In genomic region chr2:13385542-13386345, GRCm38 (mm10) we compare ENCODE assay signal across 7 mouse cellular contexts.
DNase-seq lines count a peak whose midpoint lies in the region; TF ChIP-seq lines count a peak whose summit lies in the region.

No protein-coding gene starts in this region.

- no peaks in the 10 kb centered on the region for H3K27me3 ChIP-seq in hindbrain, embryonic 10.5 days (ENCODE audit: insufficient read depth, poor library complexity, severe bottlenecking)

- no peaks in the 10 kb centered on the region for H3K36me3 ChIP-seq in hindbrain, embryonic 10.5 days

- H3K27ac ChIP-seq in hindbrain, embryonic 10.5 days = peak overlapping the region; percentile 91
- H3K27ac ChIP-seq in left cerebral cortex, adult 2 months = no peak overlapping the region; the same call in 1 of the 2 replicates

- peaks cover 21% of the 10 kb centered on the region for H3K4me1 ChIP-seq in hindbrain, embryonic 10.5 days (replicated peaks)

- intact Hi-C loops in left cerebral cortex, adult 2 months (cut with DNase I) = no loop called here

- no peak for TF ChIP-seq CTCF in left cerebral cortex, adult 2 months (IDR thresholded peaks at IDR 0.05)

- H3K9me3 ChIP-seq in hindbrain, embryonic 10.5 days = no peaks in the 10 kb centered on the region

- DNase-seq in 3134 (ENCODE audit: extremely low read depth, insufficient read length, low spot score) (peak; percentile 69), NIH3T3 (ENCODE audit: low read depth) (peak; percentile 78)
- peak; percentile 14 for DNase-seq in hindbrain, embryonic 10.5 days (ENCODE audit: low spot score)
- DNase-seq in lung, postnatal 10 days = peak; percentile 51
- no peak for DNase-seq in right cerebral cortex, postnatal 25 days
- DNase-seq in left cerebral cortex, adult 2 months (ENCODE audit: extremely low spot score in 1 of 2, low spot score in 2 of 2) = no peak
- no peak for DNase-seq in c-Kit-positive CD71-positive TER-119-positive erythroid progenitor cells, embryonic 14.5 days (ENCODE audit: low spot score)

- H3K4me3 ChIP-seq in hindbrain, embryonic 10.5 days = no peak overlapping the region
- H3K4me3 ChIP-seq in left cerebral cortex, adult 2 months = no peak overlapping the region

- WGBS in hindbrain, embryonic 10.5 days = 59% methylated on average over 3 of the region's 3 CpGs

Comparison
In these comparisons a context has a peak if more than half of its experiments do, and no peak if none do; other contexts are left out.
1. DNase-seq: peak in 3134 (single experiment), NIH3T3 (single experiment), hindbrain, embryonic 10.5 days (single experiment) and lung, postnatal 10 days (single experiment); none in right cerebral cortex, postnatal 25 days (single experiment), left cerebral cortex, adult 2 months (0 of 2) and c-Kit-positive CD71-positive TER-119-positive erythroid progenitor cells, embryonic 14.5 days (single experiment).